Mouse (Mus musculus) gastrocnemius, adult 8-10 months (tissue): ENCODE data around the gene Hamp. TPM values are rescaled to one million over a fixed set of nuclear protein-coding genes. Genes with fewer than 3 reads are reported as not detected.

ENCODE experiments used
- DNase-seq, 2 experiments: peaks; one replicate each; pipeline ENCODE4 v3.0.0; 2022; ENCODE audit warnings: low spot score in 2 of 2
- total RNA-seq, 4 experiments: library from RNA; stranded (reverse); gene quantifications; 2 replicates each; pipeline ENCODE4 v1.2.4; 2022

Hamp gene
- total RNA-seq, 4 experiments from 2014 or later = 0.86 TPM; not detected in 3

DNA sequence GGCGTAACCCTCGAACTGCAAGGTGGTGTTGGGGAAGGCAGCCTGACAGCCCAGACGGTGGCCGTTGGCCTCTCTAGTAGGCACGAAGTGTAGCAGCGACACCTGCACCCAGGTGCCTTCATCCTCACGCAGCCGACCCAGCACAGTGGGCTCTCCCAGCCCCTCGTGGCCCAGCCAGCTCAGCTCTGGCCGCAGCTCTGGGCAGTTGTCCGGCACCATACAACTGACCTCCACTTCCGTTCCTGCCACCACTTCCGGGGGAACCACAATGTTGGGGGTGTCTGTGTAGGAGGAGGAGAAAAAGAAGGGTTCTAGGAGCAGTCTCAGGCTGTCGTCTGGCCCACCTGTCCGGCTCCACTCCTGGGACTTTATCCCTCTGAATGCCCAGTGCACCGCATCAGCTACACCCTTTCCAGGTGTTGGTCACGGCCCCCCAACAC is 34.8 kb downstream of the Hamp start:
- DNase-seq = no peak

GRCm38 (mm10) chr7:30908277-30908991 is 35.4 kb downstream of the Hamp start:
- DNase-seq = no peak

- DNase-seq = no peak
Measured at GRCm38 (mm10) chr7:30904042-30904441, 39.8 kb downstream of the Hamp start.

GRCm38 (mm10) chr7:30895217-30895616 is 48.6 kb downstream of the Hamp start:
- DNase-seq = no peak

DNA sequence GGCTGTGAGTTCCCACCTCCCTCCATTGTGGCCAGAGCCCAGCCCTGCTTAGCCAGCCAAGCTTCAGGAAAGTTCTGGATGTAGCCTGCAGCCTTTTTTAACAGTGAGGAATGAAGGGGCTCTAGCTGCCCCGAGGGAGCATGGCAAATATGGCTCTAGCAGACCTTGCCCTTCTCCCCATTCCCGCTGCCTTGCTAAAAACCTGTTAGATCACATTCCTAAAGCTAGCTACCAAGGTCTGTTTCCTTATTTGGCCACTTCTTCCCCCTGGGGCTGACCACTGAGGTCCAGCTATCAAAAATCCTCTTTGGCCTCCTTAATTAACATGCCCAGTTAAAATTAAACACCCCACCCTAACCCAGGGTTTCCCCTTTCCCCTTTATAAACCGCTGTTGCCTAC is 51.3 kb downstream of the Hamp start:
- no peak for DNase-seq

Other genes starting within 250 kb of the Hamp start
- gene 2200002J24Rik, start 245.1 kb downstream of the Hamp start, total RNA-seq = not detected
- 1 to 10 TPM in 1 of 4 experiments, under 1 TPM in 1, not detected in 2; 0.31 to 1.4 TPM for gene Atp4a, start 231.8 kb downstream of the Hamp start, total RNA-seq
- 100 to 1,000 TPM; 215 to 260 (median 249) TPM for gene Tmem147, start 214.5 kb downstream of the Hamp start, total RNA-seq
- gene Gapdhs, start 200.4 kb downstream of the Hamp start, total RNA-seq = not detected
- gene Sbsn, start 192.6 kb downstream of the Hamp start, total RNA-seq = 1 to 10 TPM in 2 of 4 experiments, under 1 TPM in 2; 0.53 to 2.0 (median 1.4) TPM
- gene Dmkn, start 180.3 kb downstream of the Hamp start, total RNA-seq = 1 to 10 TPM in 1 of 4 experiments, under 1 TPM in 1, not detected in 2; 0.48 to 1.0 TPM
- 1 to 10 TPM in 3 of 4 experiments, not detected in 1; 1.7 to 3.5 (median 2.0) TPM for gene Krtdap, start 156.1 kb downstream of the Hamp start, total RNA-seq
- 1 to 10 TPM in 2 of 4 experiments, under 1 TPM in 1, not detected in 1; 0.21 to 1.2 (median 1.2) TPM for gene Ffar2, start 120.3 kb downstream of the Hamp start, total RNA-seq
- not detected for gene Ffar3, start 87.9 kb downstream of the Hamp start, total RNA-seq
- gene Ffar1, start 82.5 kb downstream of the Hamp start, total RNA-seq = not detected
- not detected for gene Cd22, start 63.7 kb downstream of the Hamp start, total RNA-seq
- gene Mag, start 29.2 kb downstream of the Hamp start, total RNA-seq = under 1 TPM in 3 of 4 experiments, not detected in 1; 0.47 to 0.65 (median 0.56) TPM
- gene Hamp2, start 19.4 kb downstream of the Hamp start, total RNA-seq = not detected
- 10 to 100 TPM; 75.5 to 96.0 (median 89.5) TPM for gene Usf2, start 12.8 kb upstream of the Hamp start, total RNA-seq
- gene Lsr, start 29.4 kb upstream of the Hamp start, total RNA-seq = under 1 TPM in 3 of 4 experiments, not detected in 1; 0.29 to 0.56 (median 0.54) TPM
- gene Fam187b, start 29.8 kb upstream of the Hamp start, total RNA-seq = under 1 TPM in 1 of 4 experiments, not detected in 3; 0.19 TPM
- gene Fxyd5, start 98.4 kb upstream of the Hamp start, total RNA-seq = 1 to 10 TPM; 4.7 to 8.7 (median 6.1) TPM
- 1 to 10 TPM in 2 of 4 experiments, under 1 TPM in 1, not detected in 1; 0.99 to 1.3 (median 1.3) TPM for gene Fxyd7, start 107.4 kb upstream of the Hamp start, total RNA-seq
- 100 to 1,000 TPM; 556 to 826 (median 679) TPM for gene Fxyd1, start 113.2 kb upstream of the Hamp start, total RNA-seq
- gene Lgi4, start 115.3 kb upstream of the Hamp start, total RNA-seq = 1 to 10 TPM; 1.4 to 3.5 (median 2.3) TPM
- gene Fxyd3, start 132.7 kb upstream of the Hamp start, total RNA-seq = 1 to 10 TPM in 2 of 4 experiments, under 1 TPM in 2; 0.77 to 1.3 (median 0.92) TPM
- gene Hpn, start 171.3 kb upstream of the Hamp start, total RNA-seq = 10 to 100 TPM; 15.2 to 21.0 (median 17.7) TPM
- 1,000 to 10,000 TPM in 1 of 4 experiments, 100 to 1,000 TPM in 3; 780 to 1,106 (median 929) TPM for gene Scn1b, start 183.0 kb upstream of the Hamp start, total RNA-seq
- 10 to 100 TPM; 30.7 to 40.2 (median 33.3) TPM for gene Gramd1a, start 211.9 kb upstream of the Hamp start, total RNA-seq